Comparison of ENCODE assay signal across 27 mouse cellular contexts in the genomic region with DNA sequence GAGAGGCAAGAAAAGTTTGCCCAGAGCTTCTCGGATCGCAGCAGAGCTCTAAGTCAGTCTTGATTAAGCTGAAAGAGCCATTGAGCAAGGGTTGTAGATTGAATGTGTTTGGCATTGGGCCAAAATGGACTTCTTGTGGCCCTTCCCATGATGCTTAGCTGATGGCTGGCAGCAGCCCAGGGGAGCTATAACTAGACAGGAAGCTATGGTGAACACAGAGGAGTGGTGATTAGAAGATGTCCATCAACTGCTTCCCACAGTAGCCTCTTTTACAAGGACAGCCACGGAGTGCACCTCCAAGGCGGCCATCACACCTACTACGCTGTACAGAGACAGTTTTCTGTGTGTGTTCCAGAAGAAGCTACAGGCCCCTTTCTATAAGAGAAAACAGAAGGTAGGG.
DNase-seq lines count a peak whose midpoint lies in the region; ATAC-seq and TF ChIP-seq lines count a peak whose summit lies in the region.
"Had no signal": no experiment of that assay in that cellular context is flagged by ENCODE, and none has a peak within 500 bp of the region (broad histone marks: within the 10 kb centered on the region; RNA-seq: fewer than 3 reads in every experiment).

No protein-coding gene starts in this region.

- no peaks in the 10 kb centered on the region for H3K27me3 ChIP-seq in forebrain, embryonic 14.5 days (replicated peaks; ENCODE audit: control insufficient read depth, insufficient read depth, low read length)
- no peaks in the 10 kb centered on the region for H3K27me3 ChIP-seq in forebrain, embryonic 10.5 days (ENCODE audit: poor library complexity, severe bottlenecking)
- no peaks in the 10 kb centered on the region for H3K27me3 ChIP-seq in kidney, postnatal 0 days (ENCODE audit: insufficient read depth, low read length)
- H3K27me3 ChIP-seq: embryonic facial prominence, embryonic 12.5 days; forebrain, embryonic 13.5 days; heart, embryonic 13.5 days; kidney, embryonic 15.5 days; liver, embryonic 13.5 days; midbrain, embryonic 15.5 days; Patski had no signal

- TF ChIP-seq CTCF in kidney, postnatal 0 days (IDR thresholded peaks at IDR 0.05; ENCODE audit: low read depth) = no peak
- TF ChIP-seq CTCF in lung, adult 2 months (IDR thresholded peaks at IDR 0.05; ENCODE audit: insufficient read depth, low read length) = no peak
- TF ChIP-seq CTCF in brain, embryonic 14.5 days (IDR thresholded peaks at IDR 0.05; ENCODE audit: borderline replicate concordance, extremely low read depth, insufficient read depth, insufficient read length) = no peak

- no peak for ATAC-seq in forebrain, embryonic 14.5 days
- no peak for ATAC-seq in kidney, postnatal 0 days (replicated peaks; ENCODE audit: low FRiP score, low read depth)
- ATAC-seq: CD4-positive, CD25-positive, alpha-beta regulatory T cell, adult 4 months; forebrain, embryonic 13.5 days; hindbrain, embryonic 16.5 days; intestine, embryonic 16.5 days; midbrain, embryonic 15.5 days; Patski had no signal

- peak; percentile 49 for DNase-seq in forebrain, embryonic 14.5 days (ENCODE audit: low spot score)
- no peak for DNase-seq in forebrain, embryonic 10.5 days (ENCODE audit: extremely low spot score, low spot score)
- DNase-seq in kidney, postnatal 0 days (ENCODE audit: low spot score) = peak; percentile 8
- no peak for DNase-seq in kidney, adult 11 months
- peak; percentile 14 to 37 for DNase-seq in lung, postnatal 4 days
- no peak for DNase-seq in lung, adult 2 months
- peak; percentile 69 for DNase-seq in brain, embryonic 14.5 days (ENCODE audit: low read depth)
- DNase-seq: adrenal gland, adult 2 months; cerebellum, adult 11-12 months; cerebellum, postnatal 10 days; layer of hippocampus, adult 9-11 months; liver, embryonic 13.5 days; right cerebral cortex, postnatal 14 days; thymus, adult 2 months; thymus, postnatal 4 days had no signal

- H3K27ac ChIP-seq in forebrain, embryonic 14.5 days (ENCODE audit: low read depth, low read length) = no peak overlapping the region
- H3K27ac ChIP-seq in forebrain, embryonic 10.5 days = no peak overlapping the region
- H3K27ac ChIP-seq in kidney, postnatal 0 days = no peak overlapping the region
- H3K27ac ChIP-seq: embryonic facial prominence, embryonic 12.5 days; forebrain, embryonic 13.5 days; heart, embryonic 13.5 days; kidney, embryonic 15.5 days; liver, embryonic 13.5 days; macrophage; midbrain, embryonic 15.5 days; stomach, postnatal 0 days had no signal

- H3K36me3 ChIP-seq in forebrain, embryonic 14.5 days (ENCODE audit: control insufficient read depth, insufficient read depth, low read length) = no peaks in the 10 kb centered on the region
- H3K36me3 ChIP-seq in forebrain, embryonic 10.5 days (replicated peaks) = no peaks in the 10 kb centered on the region
- no peaks in the 10 kb centered on the region for H3K36me3 ChIP-seq in kidney, postnatal 0 days (ENCODE audit: insufficient read depth, low read length)
- H3K36me3 ChIP-seq: embryonic facial prominence, embryonic 12.5 days; heart, embryonic 13.5 days; kidney, embryonic 15.5 days; liver, embryonic 13.5 days; midbrain, embryonic 15.5 days had no signal

- H3K4me1 ChIP-seq in forebrain, embryonic 14.5 days (ENCODE audit: control insufficient read depth, insufficient read depth, low read length) = 0 out of 2 replicates have a peak, but pooled peaks cover 2% of the 10 kb centered on the region
- no peaks in the 10 kb centered on the region for H3K4me1 ChIP-seq in forebrain, embryonic 10.5 days
- no peaks in the 10 kb centered on the region for H3K4me1 ChIP-seq in kidney, postnatal 0 days (replicated peaks; ENCODE audit: insufficient read depth, low read length)
- peaks cover 3% of the 10 kb centered on the region; the same call in 1 of the 2 replicates for H3K4me1 ChIP-seq in lung, adult 2 months (ENCODE audit: control insufficient read depth, insufficient read depth, low read length)
- H3K4me1 ChIP-seq: embryonic facial prominence, embryonic 12.5 days; forebrain, embryonic 13.5 days; liver, embryonic 13.5 days; midbrain, embryonic 15.5 days had no signal

- TF ChIP-seq POLR2A in lung, adult 2 months (IDR thresholded peaks at IDR 0.05; ENCODE audit: borderline replicate concordance, extremely low read depth, low read depth, low read length) = no peak
- TF ChIP-seq POLR2A in brain, embryonic 14.5 days (IDR thresholded peaks at IDR 0.05; ENCODE audit: borderline replicate concordance, extremely low read depth, insufficient read depth, insufficient read length, poor library complexity, severe bottlenecking) = no peak

- 58% methylated on average over 5 of the region's 5 CpGs for WGBS in forebrain, embryonic 14.5 days
- WGBS in forebrain, embryonic 10.5 days = 95% methylated on average over 5 of the region's 5 CpGs
- WGBS in kidney, postnatal 0 days = 78% methylated on average over 5 of the region's 5 CpGs
- 59% methylated on average over 5 of the region's 5 CpGs for WGBS in lung, adult 2 months

- H3K4me2 ChIP-seq in forebrain, embryonic 14.5 days (ENCODE audit: low read length) = no peak overlapping the region
- H3K4me2 ChIP-seq in kidney, postnatal 0 days (ENCODE audit: low read length) = no peak overlapping the region
- H3K4me2 ChIP-seq: embryonic facial prominence, embryonic 12.5 days; forebrain, embryonic 13.5 days; heart, embryonic 13.5 days; kidney, embryonic 15.5 days; liver, embryonic 13.5 days; midbrain, embryonic 15.5 days had no signal

- no peak overlapping the region for H3K9ac ChIP-seq in forebrain, embryonic 14.5 days (ENCODE audit: low read length)
- H3K9ac ChIP-seq in kidney, postnatal 0 days (ENCODE audit: low read depth, low read length) = no peak overlapping the region
- H3K9ac ChIP-seq: embryonic facial prominence, embryonic 12.5 days; forebrain, embryonic 13.5 days; heart, embryonic 13.5 days; kidney, embryonic 15.5 days; liver, embryonic 13.5 days; midbrain, embryonic 15.5 days had no signal

- H3K4me3 ChIP-seq in forebrain, embryonic 14.5 days (ENCODE audit: low read depth, low read length) = no peak overlapping the region
- H3K4me3 ChIP-seq in forebrain, embryonic 10.5 days = no peak overlapping the region
- H3K4me3 ChIP-seq in kidney, postnatal 0 days (replicated peaks; ENCODE audit: low read depth, low read length) = no peak overlapping the region
- no peak overlapping the region for H3K4me3 ChIP-seq in lung, adult 2 months (replicated peaks; ENCODE audit: extremely low read depth, low read depth, low read length)
- H3K4me3 ChIP-seq: embryonic facial prominence, embryonic 12.5 days; erythroblast, embryonic 14.5 days; forebrain, embryonic 13.5 days; heart, embryonic 13.5 days; kidney, embryonic 15.5 days; liver, embryonic 13.5 days; midbrain, embryonic 15.5 days had no signal

- no peaks in the 10 kb centered on the region for H3K9me3 ChIP-seq in forebrain, embryonic 14.5 days (replicated peaks; ENCODE audit: control insufficient read depth, low read length)
- no peaks in the 10 kb centered on the region for H3K9me3 ChIP-seq in forebrain, embryonic 10.5 days
- no peaks in the 10 kb centered on the region for H3K9me3 ChIP-seq in kidney, postnatal 0 days (replicated peaks; ENCODE audit: low read length)
- H3K9me3 ChIP-seq: embryonic facial prominence, embryonic 12.5 days; forebrain, embryonic 13.5 days; heart, embryonic 13.5 days; kidney, embryonic 15.5 days; liver, embryonic 13.5 days; midbrain, embryonic 15.5 days had no signal

Comparison
In these comparisons a context has a peak if more than half of its experiments do, and no peak if none do; other contexts are left out.
1. DNase-seq: peak in forebrain, embryonic 14.5 days (single experiment), kidney, postnatal 0 days (single experiment), lung, postnatal 4 days (2 of 2) and brain, embryonic 14.5 days (single experiment); none in forebrain, embryonic 10.5 days (single experiment), kidney, adult 11 months (single experiment) and lung, adult 2 months (single experiment).